Mouse (Mus musculus) neural tube, embryonic 11.5 days (tissue): ENCODE results near the gene Cd79b. TPM values are rescaled to one million over a fixed set of nuclear protein-coding genes. Genes with fewer than 3 reads are reported as not detected.

Experiments
- ATAC-seq: fragments of 200-750 bp; cut with Nextera tagmentation; 2 replicates; pipeline ENCODE4 v1.8.0; 2017; ENCODE audit warnings: moderate number of reproducible peaks, mild to moderate bottlenecking, moderate TSS enrichment, moderate library complexity; ENCODE audit not compliant: insufficient read depth, low FRiP score, low TSS enrichment
- DNase-seq: peaks from one replicate; pipeline ENCODE4 v3.0.0-alpha.2; 2015; ENCODE audit warnings: low spot score
- H3K27ac ChIP-seq: fragments of 300-500 bp; sonication (generic); 2 replicates; pipeline ENCODE4 v1.5.1; 2014; ENCODE audit warnings: low read depth, mild to moderate bottlenecking, low read length
- H3K27me3 ChIP-seq: fragments of 300-500 bp; sonication (generic); 2 replicates; pipeline ENCODE4 v1.6.1; 2014; ENCODE audit warnings: mild to moderate bottlenecking, low read length, mixed read lengths; ENCODE audit not compliant: control insufficient read depth, insufficient read depth
- H3K36me3 ChIP-seq: fragments of 300-500 bp; sonication (generic); 2 replicates; pipeline ENCODE4 v1.6.1; 2014; ENCODE audit warnings: mild to moderate bottlenecking, low read length, moderate library complexity, mixed read lengths; ENCODE audit not compliant: control insufficient read depth, insufficient read depth
- H3K4me1 ChIP-seq: fragments of 300-500 bp; sonication (generic); 2 replicates; pipeline ENCODE4 v1.6.1; 2014; ENCODE audit warnings: low read length, mixed read lengths; ENCODE audit not compliant: control insufficient read depth, insufficient read depth
- H3K4me2 ChIP-seq: fragments of 300-500 bp; sonication (generic); 2 replicates; pipeline ENCODE4 v1.6.1; 2014; ENCODE audit warnings: low read depth, mild to moderate bottlenecking, moderate library complexity
- H3K4me3 ChIP-seq: fragments of 300-500 bp; sonication (generic); 2 replicates; pipeline ENCODE4 v1.5.1; 2014; ENCODE audit warnings: low read depth, low read length
- H3K9ac ChIP-seq: fragments of 300-500 bp; sonication (generic); 2 replicates; pipeline ENCODE4 v1.6.1; 2014; ENCODE audit warnings: mild to moderate bottlenecking, low read length
- H3K9me3 ChIP-seq: fragments of 300-500 bp; sonication (generic); 2 replicates; pipeline ENCODE4 v1.6.1; 2016; ENCODE audit warnings: low read length; ENCODE audit not compliant: control insufficient read depth
- WGBS: fragments of 180-500 bp; shearing (Covaris S2); extraction: QIAGEN DNeasy Blood & Tissue Kit; methylation state at CpG from one replicate; pipeline ENCODE4 v1.1.7; 2014; 5-methylcytosine and 5-hydroxymethylcytosine counted together
- polyA plus RNA-seq: library from polyadenylated mRNA; unstranded; fragments of >200 nt; fragmentation: Nextera tagmentation; extraction: Ambion mirVana; gene quantifications from 2 replicates; pipeline ENCODE4 v1.2.1, GENCODE M21; 2014

Cd79b gene
- polyA plus RNA-seq, 1 experiment from 2014 or later, result 1.7 TPM

GRCm38 (mm10) chr11:106267311-106267852 is 47.2 kb downstream of the Cd79b start:
- H3K9me3 ChIP-seq, result no peaks in the 10 kb centered on the region
- H3K9ac ChIP-seq, result no peak overlapping the region
- WGBS, result 64% methylated on average over 14 of the region's 15 CpGs
- peaks cover 35% of the 10 kb centered on the region for H3K4me1 ChIP-seq
- no peak for DNase-seq
- H3K27ac ChIP-seq, result peak overlapping the region; percentile 87; the same call in 1 of the 2 replicates
- peaks cover 37% of the 10 kb centered on the region for H3K36me3 ChIP-seq
- no peak for ATAC-seq
- no peaks in the 10 kb centered on the region for H3K27me3 ChIP-seq
- H3K4me2 ChIP-seq, result no peak overlapping the region
- H3K4me3 ChIP-seq, result no peak overlapping the region

- Histone ChIP-seq H3K27me3 (no peaks in the 10 kb centered on the region), H3K4me1 (peaks cover 30% of the 10 kb centered on the region), H3K9me3 (no peaks in the 10 kb centered on the region), H3K4me3 (no peak overlapping the region), H3K9ac (no peak overlapping the region), H3K4me2 (no peak overlapping the region), H3K36me3 (peaks cover 43% of the 10 kb centered on the region), H3K27ac (no peak overlapping the region)
- 92% methylated on average over 10 of the region's 10 CpGs for WGBS
- DNase-seq, result no peak
- ATAC-seq, result no peak
Observed at GRCm38 (mm10) chr11:106266431-106266830, 48.1 kb downstream of the Cd79b start.

- ATAC-seq (no peak), DNase-seq (no peak)
- Histone ChIP-seq H3K27me3 (no peaks in the 10 kb centered on the region), H3K4me2 (no peak overlapping the region), H3K9me3 (no peaks in the 10 kb centered on the region), H3K27ac (no peak overlapping the region), H3K4me1 (peaks cover 26% of the 10 kb centered on the region), H3K4me3 (no peak overlapping the region), H3K9ac (no peak overlapping the region), H3K36me3 (peaks cover 45% of the 10 kb centered on the region)
- WGBS, result 93% methylated on average over 4 of the region's 4 CpGs
Observed at GRCm38 (mm10) chr11:106265570-106265969, 49.0 kb downstream of the Cd79b start.

DNA sequence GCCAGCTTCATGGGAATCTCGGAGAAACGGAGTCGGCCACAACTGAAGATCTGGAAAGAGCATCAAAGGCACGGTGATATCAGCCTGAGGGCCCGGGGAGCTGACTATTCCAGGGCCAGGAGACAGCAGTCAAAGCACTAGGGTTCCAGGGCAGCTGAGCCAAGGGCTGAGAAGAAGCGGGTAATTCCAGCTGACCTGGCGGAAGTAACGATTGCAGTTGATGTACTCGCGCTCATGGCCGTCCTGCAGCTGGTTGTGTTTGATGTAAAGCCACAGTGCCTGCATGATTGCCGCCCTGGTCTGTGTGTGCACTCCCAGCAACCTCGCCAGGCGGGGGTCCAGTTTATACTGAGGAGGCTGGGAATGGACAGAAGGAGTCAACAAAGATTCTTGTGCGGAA is 49.6 kb downstream of the Cd79b start:
- Histone ChIP-seq H3K4me2 (no peak overlapping the region), H3K9ac (no peak overlapping the region), H3K9me3 (no peaks in the 10 kb centered on the region), H3K4me3 (no peak overlapping the region), H3K36me3 (peaks cover 45% of the 10 kb centered on the region), H3K27me3 (no peaks in the 10 kb centered on the region), H3K4me1 (peaks cover 21% of the 10 kb centered on the region), H3K27ac (no peak overlapping the region)
- 96% methylated on average over 15 of the region's 15 CpGs for WGBS
- no peak for DNase-seq
- no peak for ATAC-seq

DNA sequence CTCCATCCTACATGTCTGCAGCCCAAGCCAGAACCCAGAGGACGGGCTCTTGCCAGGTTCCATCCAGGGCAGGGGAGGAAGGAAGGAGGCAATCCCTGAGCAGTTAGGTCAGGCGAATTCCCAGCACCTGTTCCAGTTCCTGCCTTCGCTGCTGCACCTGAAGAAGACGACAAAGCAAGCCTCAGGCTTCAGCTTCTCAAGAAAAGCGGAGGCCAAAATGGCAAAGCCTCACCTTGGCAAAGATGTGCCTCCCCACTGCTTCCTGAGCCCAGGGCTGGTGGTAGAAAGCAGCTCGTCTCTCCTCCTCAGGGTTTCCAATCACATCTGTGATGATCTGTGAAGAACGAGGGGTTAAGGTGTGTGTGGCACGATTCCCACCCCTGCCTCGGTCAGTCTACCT is 50.6 kb downstream of the Cd79b start:
- Histone ChIP-seq H3K4me1 (peaks cover 17% of the 10 kb centered on the region), H3K27ac (no peak overlapping the region), H3K9me3 (no peaks in the 10 kb centered on the region), H3K36me3 (peaks cover 45% of the 10 kb centered on the region), H3K4me2 (no peak overlapping the region), H3K9ac (no peak overlapping the region), H3K4me3 (no peak overlapping the region), H3K27me3 (no peaks in the 10 kb centered on the region)
- no peak for ATAC-seq
- 91% methylated on average over 9 of the region's 9 CpGs for WGBS
- no peak for DNase-seq

Other genes starting within 250 kb of the Cd79b start
- 7.9 and 10.9 TPM in 2 replicates for gene Taco1, start 248.7 kb downstream of the Cd79b start, polyA plus RNA-seq
- gene Map3k3, start 230.1 kb downstream of the Cd79b start, polyA plus RNA-seq, result 19.5 and 20.8 TPM in 2 replicates
- not detected in 2 replicates for gene Gm10840, start 153.9 kb downstream of the Cd79b start, polyA plus RNA-seq
- 295 and 337 TPM in 2 replicates for gene Limd2, start 153.9 kb downstream of the Cd79b start, polyA plus RNA-seq
- 40.6 and 43.1 TPM in 2 replicates for gene Strada, start 112.6 kb downstream of the Cd79b start, polyA plus RNA-seq
- 63.1 and 73.4 TPM in 2 replicates for gene Ccdc47, start 98.4 kb downstream of the Cd79b start, polyA plus RNA-seq
- 102 and 106 TPM in 2 replicates for gene Ddx42, start 97.8 kb downstream of the Cd79b start, polyA plus RNA-seq
- 64.5 and 66.9 TPM in 2 replicates for gene Ftsj3, start 58.7 kb downstream of the Cd79b start, polyA plus RNA-seq
- 414 and 431 TPM in 2 replicates for gene Psmc5, start 58.6 kb downstream of the Cd79b start, polyA plus RNA-seq
- 42.0 and 44.4 TPM in 2 replicates for gene Smarcd2, start 41.8 kb downstream of the Cd79b start, polyA plus RNA-seq
- 0.14 and 0.21 TPM in 2 replicates for gene Tcam1, start 38.1 kb downstream of the Cd79b start, polyA plus RNA-seq
- not detected in 2 replicates for gene Gh, start 12.9 kb downstream of the Cd79b start, polyA plus RNA-seq
- 0.04 and 0.07 TPM in 2 replicates for gene Scn4a, start 38.5 kb upstream of the Cd79b start, polyA plus RNA-seq
- not detected in 2 replicates for gene Prr29, start 50.7 kb upstream of the Cd79b start, polyA plus RNA-seq
- gene Icam2, start 73.3 kb upstream of the Cd79b start, polyA plus RNA-seq, result 16.1 and 16.8 TPM in 2 replicates
- 5.9 and 6.6 TPM in 2 replicates for gene Ern1, start 173.1 kb upstream of the Cd79b start, polyA plus RNA-seq